Mouse (Mus musculus): ENCODE data around the gene Gal3st2b.
"Not testable (repeated sequence)": the region's sequence is repeated elsewhere in the genome, so short reads cannot be mapped to it uniquely, and the experiment has no call there.

The Gal3st2b gene

DNA sequence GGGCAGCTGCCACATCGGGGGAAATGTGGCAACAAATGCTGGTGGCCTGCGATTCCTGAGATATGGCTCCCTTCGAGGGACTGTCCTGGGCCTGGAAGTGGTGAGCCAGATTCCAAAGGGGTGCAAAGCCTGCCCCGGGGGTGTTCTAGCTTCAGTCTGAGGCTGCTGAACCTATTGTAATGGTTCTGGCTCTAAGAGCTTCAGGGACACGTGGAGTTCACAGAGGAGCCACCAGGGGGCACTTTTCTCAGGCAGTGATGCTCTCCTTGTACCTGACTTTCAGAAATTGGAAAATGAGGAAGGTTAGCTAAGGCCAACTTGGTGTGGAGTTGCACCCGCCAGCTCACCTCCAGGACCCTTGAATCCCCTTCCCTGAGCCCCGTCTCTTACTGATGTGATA, 60.2 kb downstream of the Gal3st2b start:
- DNase-seq (ENCODE audit: low read depth, low spot score) = not testable (repeated sequence)

DNA sequence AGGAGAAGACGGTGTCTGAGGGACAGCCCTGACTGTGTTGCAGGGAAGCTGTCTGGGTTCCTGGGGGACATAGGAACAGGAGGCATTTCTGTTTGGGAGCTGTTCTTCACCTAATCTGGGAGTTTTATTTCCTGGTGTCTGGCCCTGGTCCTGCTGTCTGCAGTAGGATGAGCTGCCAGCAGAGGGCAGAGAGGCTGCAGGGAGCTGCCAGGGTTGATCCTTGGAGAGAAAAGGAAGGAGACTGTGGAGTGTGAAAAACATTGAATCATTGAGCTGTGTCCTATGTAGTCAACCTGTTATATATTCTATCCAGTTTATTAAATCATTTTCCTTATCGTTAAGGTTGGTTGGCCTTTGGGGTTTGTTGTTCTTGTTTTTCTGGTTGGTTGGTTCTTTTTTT, 62.8 kb downstream of the Gal3st2b start:
- not testable (repeated sequence) for DNase-seq (ENCODE audit: low read depth, low spot score)

DNA sequence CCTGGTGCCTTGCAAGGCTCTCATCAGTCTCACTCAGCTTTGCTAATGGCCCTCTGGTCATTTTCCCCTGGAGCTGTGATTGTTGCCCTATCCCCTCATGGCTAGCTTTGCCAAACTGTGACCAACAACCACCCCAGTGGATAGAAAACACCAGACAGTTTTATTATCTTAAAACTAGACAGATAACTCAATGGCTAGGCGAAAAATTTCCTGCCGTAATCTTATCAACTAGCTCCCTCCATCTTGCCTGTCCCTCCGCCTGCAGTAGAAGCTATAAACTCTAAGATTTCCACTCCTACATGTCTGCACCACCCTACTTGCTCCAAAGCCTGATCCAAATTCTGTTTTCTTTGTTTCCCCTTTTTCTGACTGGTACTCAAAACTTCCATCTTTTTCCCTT, 68.1 kb downstream of the Gal3st2b start:
- DNase-seq (ENCODE audit: low read depth, low spot score) = no peak

DNA sequence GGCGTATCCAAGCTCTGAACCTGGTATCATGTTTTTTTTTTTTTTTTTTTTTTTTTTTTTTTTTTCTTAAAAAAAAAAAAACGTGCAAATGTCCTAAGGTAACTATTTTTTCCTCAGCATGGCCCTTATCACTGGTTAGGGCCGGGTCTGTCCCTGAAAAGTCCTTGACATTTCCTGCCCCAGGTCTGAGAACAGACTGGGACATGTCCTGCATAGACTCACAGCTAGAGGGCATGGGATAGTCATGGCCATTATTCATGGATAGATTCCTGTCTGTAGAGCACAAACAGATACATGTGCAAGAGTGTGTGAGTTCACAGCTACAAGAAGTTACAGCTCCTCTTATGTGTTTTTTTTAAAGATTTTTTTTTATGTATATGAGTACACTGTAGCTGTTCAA, 70.7 kb downstream of the Gal3st2b start:
- no peak for DNase-seq (ENCODE audit: low read depth, low spot score)

DNA sequence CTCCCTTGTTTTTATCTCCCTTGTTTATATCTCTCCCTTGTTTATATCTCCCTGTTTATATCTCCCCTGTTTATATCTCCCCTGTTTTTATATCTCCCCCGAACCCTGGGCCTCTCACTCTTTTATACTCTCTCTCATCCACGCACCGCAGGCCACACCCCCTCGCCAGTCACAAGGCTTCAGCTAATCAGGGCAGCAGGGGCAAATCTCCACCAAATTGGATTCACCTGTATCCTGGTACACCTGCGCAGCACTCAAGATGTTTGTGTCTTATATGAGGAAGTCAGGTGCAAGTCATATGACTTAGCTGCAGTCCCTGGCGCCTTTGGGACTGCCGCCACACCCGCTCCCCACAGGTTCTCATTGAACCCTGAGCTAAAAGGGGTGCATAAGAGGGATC, 72.1 kb downstream of the Gal3st2b start, which contains the start of gene Gal3st2c:
Gal3st2c (plus strand) TSS at position 301 of the 400 bp plus-strand sequence.
- not testable (repeated sequence) for DNase-seq (ENCODE audit: low read depth, low spot score)

DNA sequence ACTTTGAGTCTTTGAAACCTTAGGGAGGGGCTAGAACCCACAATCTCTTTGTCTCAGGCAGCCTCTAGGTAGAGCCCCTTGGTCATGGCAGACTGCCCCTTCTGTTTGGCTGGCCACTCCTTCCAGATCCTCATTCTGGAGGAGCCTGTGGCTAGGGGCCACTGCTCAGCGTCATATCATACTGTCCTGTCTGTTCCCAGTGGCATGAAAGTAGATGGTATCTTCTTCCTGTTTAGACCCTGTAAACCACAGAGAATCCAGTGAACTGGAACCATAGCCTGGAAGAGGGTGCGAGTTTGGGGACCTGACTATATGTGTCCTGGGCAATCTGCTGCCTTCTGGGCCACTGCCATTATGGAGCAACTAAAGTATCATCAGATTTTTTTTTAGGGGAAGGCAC, 73.0 kb downstream of the Gal3st2b start:
- not testable (repeated sequence) for DNase-seq (ENCODE audit: low read depth, low spot score)

DNA sequence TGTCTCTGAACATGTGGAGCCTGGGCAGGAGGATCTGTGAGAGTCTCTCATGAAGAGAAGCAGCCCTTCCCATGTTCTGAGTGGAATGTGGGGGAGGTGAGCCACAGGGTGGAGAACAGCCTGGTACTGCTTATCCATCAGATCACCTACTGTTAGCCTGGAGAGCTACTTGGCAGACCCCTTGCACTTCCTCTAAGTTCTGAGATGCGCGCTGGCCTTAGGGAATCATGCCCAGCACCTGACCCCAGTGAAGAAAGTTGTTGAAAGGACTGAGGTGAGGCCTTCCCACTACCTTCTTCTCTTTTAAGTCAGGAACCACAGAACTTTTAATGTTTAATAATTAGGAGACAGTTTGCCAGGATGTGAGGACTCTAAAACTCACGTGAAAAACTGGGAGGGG, 73.4 kb downstream of the Gal3st2b start:
- DNase-seq (ENCODE audit: low read depth, low spot score) = not testable (repeated sequence)

Data from skeletal muscle tissue, adult 2 months (tissue).